Mouse (Mus musculus): Measurements from ENCODE around the gene Hey2.

Gene Hey2

GRCm38 (mm10) chr10:30791016-30791415, 51.6 kb downstream of the Hey2 start:
- DNase-seq (ENCODE audit: low spot score in 2 of 2): no peak

GRCm38 (mm10) chr10:30789521-30789920, 53.1 kb downstream of the Hey2 start:
- no peak for DNase-seq (ENCODE audit: low spot score in 2 of 2)

DNA sequence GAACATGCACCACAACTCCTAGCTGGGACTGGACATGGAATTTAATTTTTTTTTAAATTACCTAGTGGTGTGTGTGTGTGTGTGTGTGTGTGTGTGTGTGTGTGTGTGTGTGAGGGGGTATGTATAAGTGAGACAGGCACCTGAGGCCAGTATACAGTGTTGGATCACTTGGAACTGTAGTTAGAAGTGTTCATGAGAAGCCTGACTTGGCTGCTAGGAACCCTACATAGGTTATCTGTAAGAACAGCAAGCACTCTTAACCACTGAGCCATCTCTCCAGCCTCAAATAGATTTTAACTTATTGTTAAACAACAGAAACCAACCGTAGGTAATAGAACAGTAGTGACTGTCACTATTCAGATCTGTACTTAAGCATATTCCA, 54.3 kb downstream of the Hey2 start:
- DNase-seq (ENCODE audit: low spot score in 2 of 2): no peak

- DNase-seq (ENCODE audit: low spot score in 2 of 2): no peak
These were observed 54.8 kb downstream of the Hey2 start for GRCm38 (mm10) chr10:30787684-30788339.

GRCm38 (mm10) chr10:30786103-30786754, 56.4 kb downstream of the Hey2 start:
- DNase-seq (ENCODE audit: low spot score in 2 of 2): no peak
